In the genomic region with DNA sequence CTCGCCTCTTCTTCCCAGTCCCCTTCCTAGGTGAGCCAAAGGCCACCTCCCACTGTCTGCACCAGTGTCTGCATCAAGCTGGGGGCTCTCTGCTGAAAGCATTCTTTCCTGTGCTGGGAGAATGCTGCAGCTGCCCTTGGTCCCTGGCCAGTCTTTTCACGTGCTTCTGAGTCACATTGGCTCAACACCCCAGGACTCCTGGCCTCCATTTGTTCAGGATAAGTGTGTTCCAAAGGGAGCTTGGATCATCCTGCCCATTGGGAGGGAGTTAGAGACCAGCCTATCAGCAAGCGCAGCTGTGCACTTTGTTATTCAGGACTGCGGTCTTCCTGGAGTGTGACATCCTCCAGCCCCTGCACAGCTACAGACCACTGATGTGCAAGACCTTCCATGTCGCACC, we compare ENCODE assay signal across 9 mouse cellular contexts. TPM values are rescaled to one million over a fixed set of nuclear protein-coding genes. Genes with fewer than 3 reads are reported as not detected.
DNase-seq lines count a peak whose midpoint lies in the region.
"Had no signal": no experiment of that assay in that cellular context is flagged by ENCODE, and none has a peak within 500 bp of the region (broad histone marks: within the 10 kb centered on the region; RNA-seq: fewer than 3 reads in every experiment).

No protein-coding gene starts in this region.

- peak; percentile 37 for DNase-seq in kidney, postnatal 10 days
- DNase-seq in kidney, adult 18-20 months = no peak
- peak; percentile 77 for DNase-seq in adrenal gland, adult 2 months
- DNase-seq in fibroblast of lung, adult 2 months (ENCODE audit: low read depth) = peak; percentile 75
- peak; percentile 52 to 62 for DNase-seq in layer of hippocampus, postnatal 10 days (ENCODE audit: low spot score in 2 of 2)
- DNase-seq in urinary bladder, postnatal 25 days (ENCODE audit: low spot score) = peak; percentile 54
- DNase-seq in spleen, postnatal 36 days (ENCODE audit: low spot score in 2 of 2) = no peak
- DNase-seq in B cell, adult 2 months = no peak

RNA-seq across cellular contexts. Expression of gene Thbs2, which starts 21.6 kb away (rescaled TPM):
- total RNA-seq in adrenal gland, adult 2 months (2021) = 1 to 10 TPM; 2.5 to 3.9 TPM
- 1.6 and 2.0 TPM in 2 replicates for polyA plus RNA-seq in adrenal gland, adult 2 months (2012; rRNA removed)
- total RNA-seq in layer of hippocampus, postnatal 10 days (2021) = 1 to 10 TPM; 4.1 to 4.2 TPM
- polyA plus RNA-seq: macrophage had no signal

Comparison
In these comparisons a context has a peak if more than half of its experiments do, and no peak if none do; other contexts are left out.
1. DNase-seq: peak in kidney, postnatal 10 days (single experiment), adrenal gland, adult 2 months (single experiment), fibroblast of lung, adult 2 months (single experiment), layer of hippocampus, postnatal 10 days (2 of 2) and urinary bladder, postnatal 25 days (single experiment); none in kidney, adult 18-20 months (single experiment), spleen, postnatal 36 days (0 of 2) and B cell, adult 2 months (0 of 2).